Comparison of ENCODE assay signal across 8 mouse cellular contexts in genomic region chr19:12518541-12518890, GRCm38 (mm10). TPM values are rescaled to one million over a fixed set of nuclear protein-coding genes. Genes with fewer than 3 reads are reported as not detected.
A peak's percentile ranks its signal among the peaks of the same experiment; 100 is the strongest.
DNase-seq lines count a peak whose midpoint lies in the region; ATAC-seq and TF ChIP-seq lines count a peak whose summit lies in the region.

No protein-coding gene starts in this region.

- no peaks in the 10 kb centered on the region for H3K9me3 ChIP-seq in heart, embryonic 15.5 days (replicated peaks)
- H3K9me3 ChIP-seq in hindbrain, embryonic 15.5 days = no peaks in the 10 kb centered on the region
- no peaks in the 10 kb centered on the region for H3K9me3 ChIP-seq in midbrain, embryonic 13.5 days

- no peaks in the 10 kb centered on the region for H3K36me3 ChIP-seq in heart, embryonic 15.5 days
- no peaks in the 10 kb centered on the region for H3K36me3 ChIP-seq in hindbrain, embryonic 15.5 days
- no peaks in the 10 kb centered on the region for H3K36me3 ChIP-seq in midbrain, embryonic 13.5 days

- no peaks in the 10 kb centered on the region; the same call in none of the 2 replicates for H3K27me3 ChIP-seq in heart, embryonic 15.5 days
- no peaks in the 10 kb centered on the region for H3K27me3 ChIP-seq in hindbrain, embryonic 15.5 days
- no peaks in the 10 kb centered on the region for H3K27me3 ChIP-seq in midbrain, embryonic 13.5 days

- peak overlapping the region; percentile 51 for H3K4me3 ChIP-seq in heart, embryonic 15.5 days
- H3K4me3 ChIP-seq in cortical plate, adult 2 months (ENCODE audit: insufficient read depth, low read length) = peak overlapping the region; percentile 48; the same call in 1 of the 2 replicates
- H3K4me3 ChIP-seq in hindbrain, embryonic 15.5 days = peak overlapping the region; percentile 52
- H3K4me3 ChIP-seq in midbrain, embryonic 13.5 days (replicated peaks) = peak overlapping the region; percentile 52

- no peak for TF ChIP-seq CTCF in cortical plate, adult 2 months (IDR thresholded peaks at IDR 0.05; ENCODE audit: extremely low read depth, insufficient read depth, low read length)

- TF ChIP-seq POLR2A in cortical plate, adult 2 months (IDR thresholded peaks at IDR 0.05; ENCODE audit: extremely low read depth, insufficient read depth, low read length) = no peak

- peak overlapping the region; percentile 59 for H3K9ac ChIP-seq in heart, embryonic 15.5 days
- peak overlapping the region; percentile 56 for H3K9ac ChIP-seq in hindbrain, embryonic 15.5 days
- no peak overlapping the region for H3K9ac ChIP-seq in midbrain, embryonic 13.5 days (replicated peaks)

- H3K4me1 ChIP-seq in heart, embryonic 15.5 days (replicated peaks) = no peaks in the 10 kb centered on the region
- H3K4me1 ChIP-seq in cortical plate, adult 2 months (ENCODE audit: control insufficient read depth, insufficient read depth, low read length) = no peaks in the 10 kb centered on the region
- no peaks in the 10 kb centered on the region for H3K4me1 ChIP-seq in hindbrain, embryonic 15.5 days (replicated peaks)
- H3K4me1 ChIP-seq in midbrain, embryonic 13.5 days (replicated peaks) = no peaks in the 10 kb centered on the region

- ATAC-seq in heart, embryonic 15.5 days (replicated peaks; ENCODE audit: insufficient number of reproducible peaks, insufficient read depth, low FRiP score, low read depth) = no peak
- ATAC-seq in hindbrain, embryonic 15.5 days (ENCODE audit: low FRiP score, low read depth) = peak; percentile 61; the same call in 1 of the 2 replicates
- ATAC-seq in midbrain, embryonic 13.5 days = no peak

- DNase-seq in heart, adult 11 months = no peak
- no peak for DNase-seq in thymus, postnatal 36 days
- DNase-seq in right cerebral cortex, postnatal 25 days = no peak
- no peak for DNase-seq in spleen, postnatal 4 days (ENCODE audit: low spot score in 2 of 2)

- peak overlapping the region; percentile 66 for H3K4me2 ChIP-seq in heart, embryonic 15.5 days
- H3K4me2 ChIP-seq in hindbrain, embryonic 15.5 days = peak overlapping the region; percentile 66
- H3K4me2 ChIP-seq in midbrain, embryonic 13.5 days (replicated peaks) = peak overlapping the region; percentile 68

- H3K27ac ChIP-seq in heart, embryonic 15.5 days = no peak overlapping the region
- no peak overlapping the region for H3K27ac ChIP-seq in cortical plate, adult 2 months (ENCODE audit: insufficient read depth, low read length)
- H3K27ac ChIP-seq in hindbrain, embryonic 15.5 days (replicated peaks) = peak overlapping the region; percentile 73; the same call in 1 of the 2 replicates
- no peak overlapping the region for H3K27ac ChIP-seq in midbrain, embryonic 13.5 days

RNA-seq across cellular contexts. Expression of gene Dtx4, which starts 17.3 kb away (rescaled TPM):
- 2.5 and 4.5 TPM in 2 replicates for polyA plus RNA-seq in heart, embryonic 15.5 days (2015; fragmentation: Nextera tagmentation; extraction: Ambion mirVana)
- polyA plus RNA-seq in cortical plate, adult 2 months (2012; rRNA removed) = 20.8 and 23.2 TPM in 2 replicates
- polyA plus RNA-seq in hindbrain, embryonic 15.5 days (2015; fragmentation: Nextera tagmentation; extraction: Ambion mirVana) = 40.0 and 42.2 TPM in 2 replicates
- 36.6 and 40.7 TPM in 2 replicates for polyA plus RNA-seq in midbrain, embryonic 13.5 days (2015; fragmentation: Nextera tagmentation; extraction: Ambion mirVana)

RNA-seq across cellular contexts. Expression of gene Fam111a, which starts 27.0 kb away (rescaled TPM):
- polyA plus RNA-seq in heart, embryonic 15.5 days (2015; fragmentation: Nextera tagmentation; extraction: Ambion mirVana) = 16.6 and 17.3 TPM in 2 replicates
- 1.2 and 1.4 TPM in 2 replicates for polyA plus RNA-seq in cortical plate, adult 2 months (2012; rRNA removed)
- 6.6 and 7.9 TPM in 2 replicates for polyA plus RNA-seq in hindbrain, embryonic 15.5 days (2015; fragmentation: Nextera tagmentation; extraction: Ambion mirVana)
- polyA plus RNA-seq in midbrain, embryonic 13.5 days (2015; fragmentation: Nextera tagmentation; extraction: Ambion mirVana) = 9.5 TPM in 2 replicates

RNA-seq across cellular contexts. Expression of gene Mpeg1, which starts 57.9 kb away (rescaled TPM):
- 0.54 and 0.72 TPM in 2 replicates for polyA plus RNA-seq in heart, embryonic 15.5 days (2015; fragmentation: Nextera tagmentation; extraction: Ambion mirVana)
- polyA plus RNA-seq in cortical plate, adult 2 months (2012; rRNA removed) = 11.9 and 13.0 TPM in 2 replicates
- 0.61 and 0.88 TPM in 2 replicates for polyA plus RNA-seq in hindbrain, embryonic 15.5 days (2015; fragmentation: Nextera tagmentation; extraction: Ambion mirVana)
- 0.54 and 0.57 TPM in 2 replicates for polyA plus RNA-seq in midbrain, embryonic 13.5 days (2015; fragmentation: Nextera tagmentation; extraction: Ambion mirVana)
